Mouse (Mus musculus) G1E (cell line): ENCODE results near the gene Lingo2.

Experiments
- CTCF ChIP-seq: IDR thresholded peaks from 2 replicates; pipeline ENCODE4 v1.5.1; 2012; ENCODE audit warnings: low read depth, low read length, inconsistent platforms, mixed read lengths
- GATA1 ChIP-seq: IDR thresholded peaks from 2 replicates; pipeline ENCODE4 v1.6.1; 2012; ENCODE audit warnings: borderline replicate concordance, low read length, inconsistent platforms, mixed read lengths
- GATA2 ChIP-seq: IDR thresholded peaks from 2 replicates; pipeline ENCODE4 v1.6.1; 2012; ENCODE audit warnings: low read depth, low read length, inconsistent platforms, borderline replicate concordance
- POLR2AphosphoS5 ChIP-seq: IDR thresholded peaks from 2 replicates; pipeline ENCODE4 v1.6.1; 2012; ENCODE audit warnings: low read depth, low read length, inconsistent platforms; ENCODE audit not compliant: insufficient replicate concordance
- TAL1 ChIP-seq: conservative IDR thresholded peaks from 2 replicates; pipeline ENCODE4 v1.6.1; 2012; ENCODE audit warnings: low read depth, low read length, inconsistent platforms, mixed read lengths

GRCm38 (mm10) chr4:36490255-36490654 is 461.3 kb downstream of the Lingo2 start:
- TF ChIP-seq GATA1 = no peak
- no peak for TF ChIP-seq TAL1
- TF ChIP-seq CTCF = no peak
- no peak for TF ChIP-seq GATA2
- no peak for TF ChIP-seq POLR2AphosphoS5
